Mouse (Mus musculus): Measurements from ENCODE around the gene Hbb-bh1. TPM values are rescaled to one million over a fixed set of nuclear protein-coding genes. Genes with fewer than 3 reads are reported as not detected.

Gene Hbb-bh1
- polyA plus RNA-seq (2016; fragmentation: Nextera tagmentation; extraction: Ambion mirVana): 537 and 696 TPM in 2 replicates

DNA sequence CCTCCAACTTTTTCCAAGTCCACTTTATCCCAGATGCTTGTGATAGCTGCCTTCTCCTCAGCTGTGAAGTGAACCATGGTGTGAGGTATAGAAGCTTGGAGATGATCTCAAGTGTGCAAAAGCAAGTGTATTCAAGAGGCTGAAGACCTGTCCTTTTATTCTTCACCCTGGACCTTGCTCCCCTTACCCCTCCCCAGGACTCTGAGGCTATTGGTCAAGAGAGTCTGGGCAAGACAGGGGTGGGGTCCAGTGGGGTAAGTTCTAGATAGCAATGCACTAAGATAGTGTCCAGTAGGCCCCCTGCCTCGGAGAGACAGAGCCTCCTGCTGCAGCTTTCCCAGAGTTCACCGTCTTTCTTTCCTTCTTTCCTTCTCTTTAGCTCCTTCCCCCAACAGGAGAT is at the start of gene Hbb-bh1:
Gene Hbb-bh1 (minus strand): TSS at position 131 of the 400 bp plus-strand sequence.
- 69% methylated on average over 2 of the region's 2 CpGs for WGBS
- H3K27me3 ChIP-seq: no peaks in the 10 kb centered on the region
- H3K4me3 ChIP-seq: no peak within 1 kb of the TSS
- no peaks in the 10 kb centered on the region for H3K9me3 ChIP-seq
- H3K27ac ChIP-seq: no peak within 1 kb of the TSS
- H3K9ac ChIP-seq: no peak within 1 kb of the TSS
- no peaks in the 10 kb centered on the region for H3K4me1 ChIP-seq
- no peaks in the 10 kb centered on the region for H3K36me3 ChIP-seq
- no peak within 1 kb of the TSS for H3K4me2 ChIP-seq (replicated peaks)
- no peak for ATAC-seq (ENCODE audit: insufficient number of reproducible peaks, insufficient read depth, low FRiP score, low TSS enrichment)

DNA sequence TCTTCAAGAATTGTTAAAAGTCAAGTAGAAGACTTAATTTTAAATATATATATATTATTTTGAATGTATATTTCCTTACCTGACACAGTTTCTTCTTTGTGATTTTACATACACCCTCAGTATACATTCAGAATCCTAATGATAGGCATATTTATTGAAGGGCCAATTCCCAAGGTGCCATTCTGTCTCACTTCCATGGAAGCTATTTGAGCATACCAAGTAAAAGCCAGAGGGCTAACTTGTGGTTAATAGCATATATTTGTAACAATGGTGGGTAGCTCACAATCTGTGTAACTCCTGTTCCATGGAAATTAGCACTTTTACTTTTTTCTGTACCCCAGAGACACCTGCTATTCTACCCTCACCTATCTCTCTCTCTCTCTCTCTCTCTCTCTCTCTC is 43.2 kb upstream of the Hbb-bh1 start, which contains the start of gene Olfr66:
Gene Olfr66 (minus strand): TSS at position 101 of the 400 bp plus-strand sequence.
- no peak for ATAC-seq (ENCODE audit: insufficient number of reproducible peaks, insufficient read depth, low FRiP score, low TSS enrichment)
- Histone ChIP-seq H3K9ac (no peak within 1 kb of the TSS), H3K4me3 (no peak within 1 kb of the TSS), H3K9me3 (no peaks in the 10 kb centered on the region), H3K27me3 (no peaks in the 10 kb centered on the region), H3K4me2 (replicated peaks) (no peak within 1 kb of the TSS), H3K27ac (no peak within 1 kb of the TSS), H3K36me3 (no peaks in the 10 kb centered on the region), H3K4me1 (no peaks in the 10 kb centered on the region)

- no peak overlapping the region for H3K4me3 ChIP-seq
- no peaks in the 10 kb centered on the region for H3K9me3 ChIP-seq
- H3K4me1 ChIP-seq: no peaks in the 10 kb centered on the region
- ATAC-seq (ENCODE audit: insufficient number of reproducible peaks, insufficient read depth, low FRiP score, low TSS enrichment): no peak
- no peaks in the 10 kb centered on the region for H3K27me3 ChIP-seq
- H3K36me3 ChIP-seq: no peaks in the 10 kb centered on the region
- H3K9ac ChIP-seq: no peak overlapping the region
- 84% methylated on average over 2 of the region's 2 CpGs for WGBS
- no peak overlapping the region for H3K4me2 ChIP-seq (replicated peaks)
- H3K27ac ChIP-seq: no peak overlapping the region
Observed at GRCm38 (mm10) chr7:103877093-103877492, 34.1 kb upstream of the Hbb-bh1 start.

- Histone ChIP-seq H3K36me3 (no peaks in the 10 kb centered on the region), H3K4me1 (no peaks in the 10 kb centered on the region), H3K9me3 (no peaks in the 10 kb centered on the region), H3K9ac (no peak overlapping the region), H3K4me3 (no peak overlapping the region), H3K4me2 (replicated peaks) (no peak overlapping the region), H3K27me3 (no peaks in the 10 kb centered on the region), H3K27ac (no peak overlapping the region)
- no peak for ATAC-seq (ENCODE audit: insufficient number of reproducible peaks, insufficient read depth, low FRiP score, low TSS enrichment)
- WGBS: 46% methylated on average over 5 of the region's 5 CpGs
Observed at GRCm38 (mm10) chr7:103874451-103874850, 31.5 kb upstream of the Hbb-bh1 start.

GRCm38 (mm10) chr7:103873064-103873463 is 30.1 kb upstream of the Hbb-bh1 start:
- no peaks in the 10 kb centered on the region for H3K9me3 ChIP-seq
- H3K36me3 ChIP-seq: no peaks in the 10 kb centered on the region
- no peak overlapping the region for H3K27ac ChIP-seq
- no peak overlapping the region for H3K4me3 ChIP-seq
- no peak for ATAC-seq (ENCODE audit: insufficient number of reproducible peaks, insufficient read depth, low FRiP score, low TSS enrichment)
- H3K27me3 ChIP-seq: no peaks in the 10 kb centered on the region
- no peaks in the 10 kb centered on the region for H3K4me1 ChIP-seq
- no peak overlapping the region for H3K4me2 ChIP-seq (replicated peaks)
- no peak overlapping the region for H3K9ac ChIP-seq
- WGBS: 3% methylated on average over 1 of the region's 1 CpGs

DNA sequence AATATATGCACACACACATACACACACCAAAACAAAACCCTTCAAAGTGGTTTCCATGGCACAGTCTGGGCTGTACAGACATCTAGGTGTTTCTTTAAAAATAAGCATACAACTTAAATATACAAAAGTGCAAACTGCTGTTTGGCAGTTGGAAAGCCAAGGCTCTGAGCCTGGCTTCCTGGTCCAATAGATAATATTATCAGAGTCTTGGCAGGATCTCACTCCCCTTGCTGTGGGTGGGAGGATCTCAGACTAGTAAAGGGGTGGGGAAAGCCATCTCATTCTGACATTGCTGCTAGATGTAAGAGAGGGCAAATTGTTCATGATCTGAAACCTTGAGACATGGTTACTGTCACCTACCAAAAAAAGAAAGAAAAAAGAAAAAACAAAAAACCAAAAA is 27.7 kb upstream of the Hbb-bh1 start:
- Histone ChIP-seq H3K4me1 (no peaks in the 10 kb centered on the region), H3K4me2 (replicated peaks) (no peak overlapping the region), H3K4me3 (no peak overlapping the region), H3K27ac (no peak overlapping the region), H3K9me3 (no peaks in the 10 kb centered on the region), H3K36me3 (no peaks in the 10 kb centered on the region), H3K9ac (no peak overlapping the region), H3K27me3 (no peaks in the 10 kb centered on the region)
- no peak for ATAC-seq (ENCODE audit: insufficient number of reproducible peaks, insufficient read depth, low FRiP score, low TSS enrichment)

DNA sequence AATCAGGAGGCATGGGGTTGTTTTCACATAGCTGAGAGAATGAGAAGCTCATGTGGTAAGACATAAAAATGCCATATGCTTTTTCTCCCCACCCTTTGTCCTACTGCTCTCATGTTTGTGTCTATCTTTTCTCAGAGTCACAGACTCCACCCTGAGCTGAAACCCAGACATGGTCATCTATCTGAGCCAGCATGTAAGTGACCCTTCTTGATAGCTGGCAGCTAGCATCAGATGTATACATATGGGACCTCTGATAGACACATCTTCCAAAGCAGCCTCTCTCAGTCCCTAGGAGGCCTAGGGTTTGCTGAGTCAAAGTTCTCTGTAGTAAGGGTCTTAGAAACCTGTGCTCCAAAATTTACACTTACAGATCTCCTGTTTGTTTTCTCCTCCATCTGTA is 22.8 kb upstream of the Hbb-bh1 start:
- H3K27ac ChIP-seq: no peak overlapping the region
- no peaks in the 10 kb centered on the region for H3K36me3 ChIP-seq
- ATAC-seq (ENCODE audit: insufficient number of reproducible peaks, insufficient read depth, low FRiP score, low TSS enrichment): no peak
- no peaks in the 10 kb centered on the region for H3K27me3 ChIP-seq
- no peak overlapping the region for H3K4me2 ChIP-seq (replicated peaks)
- no peak overlapping the region for H3K4me3 ChIP-seq
- no peaks in the 10 kb centered on the region for H3K4me1 ChIP-seq
- H3K9me3 ChIP-seq: no peaks in the 10 kb centered on the region
- no peak overlapping the region for H3K9ac ChIP-seq

- H3K27ac ChIP-seq: no peak overlapping the region
- no peaks in the 10 kb centered on the region for H3K9me3 ChIP-seq
- no peak overlapping the region for H3K4me2 ChIP-seq (replicated peaks)
- no peaks in the 10 kb centered on the region for H3K36me3 ChIP-seq
- 80% methylated on average over 3 of the region's 3 CpGs for WGBS
- no peak for ATAC-seq (ENCODE audit: insufficient number of reproducible peaks, insufficient read depth, low FRiP score, low TSS enrichment)
- no peak overlapping the region for H3K9ac ChIP-seq
- H3K4me3 ChIP-seq: no peak overlapping the region
- H3K4me1 ChIP-seq: no peaks in the 10 kb centered on the region
- no peaks in the 10 kb centered on the region for H3K27me3 ChIP-seq
Observed at GRCm38 (mm10) chr7:103861531-103861930, 18.6 kb upstream of the Hbb-bh1 start.

DNA sequence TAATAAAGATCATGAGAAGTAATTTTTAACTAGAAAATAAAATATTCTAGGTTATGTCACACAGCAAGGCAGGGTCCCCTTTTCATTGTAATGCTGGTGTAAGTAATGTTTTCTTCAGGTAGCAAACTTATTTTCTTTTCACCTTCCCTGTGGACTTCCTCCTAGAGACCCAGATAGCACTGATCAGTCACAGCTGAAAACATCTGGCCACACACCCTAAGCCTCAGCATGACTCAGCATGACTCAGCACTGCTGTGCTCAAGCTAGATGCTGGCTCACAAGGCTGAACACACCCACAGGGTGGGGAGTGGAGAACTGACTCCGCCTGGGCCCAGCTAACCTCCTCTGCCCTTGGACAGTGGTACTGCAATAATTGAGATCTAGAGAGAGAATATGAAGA is 17.9 kb upstream of the Hbb-bh1 start:
- ATAC-seq (ENCODE audit: insufficient number of reproducible peaks, insufficient read depth, low FRiP score, low TSS enrichment): 0 out of 2 replicates have a peak, but pooled peaks have one; percentile 22
- 58% methylated on average over 1 of the region's 1 CpGs for WGBS
- no peak overlapping the region for H3K4me2 ChIP-seq (replicated peaks)
- no peak overlapping the region for H3K4me3 ChIP-seq
- no peak overlapping the region for H3K27ac ChIP-seq
- H3K9ac ChIP-seq: no peak overlapping the region
- H3K9me3 ChIP-seq: no peaks in the 10 kb centered on the region
- H3K36me3 ChIP-seq: no peaks in the 10 kb centered on the region
- no peaks in the 10 kb centered on the region for H3K27me3 ChIP-seq
- H3K4me1 ChIP-seq: no peaks in the 10 kb centered on the region

DNA sequence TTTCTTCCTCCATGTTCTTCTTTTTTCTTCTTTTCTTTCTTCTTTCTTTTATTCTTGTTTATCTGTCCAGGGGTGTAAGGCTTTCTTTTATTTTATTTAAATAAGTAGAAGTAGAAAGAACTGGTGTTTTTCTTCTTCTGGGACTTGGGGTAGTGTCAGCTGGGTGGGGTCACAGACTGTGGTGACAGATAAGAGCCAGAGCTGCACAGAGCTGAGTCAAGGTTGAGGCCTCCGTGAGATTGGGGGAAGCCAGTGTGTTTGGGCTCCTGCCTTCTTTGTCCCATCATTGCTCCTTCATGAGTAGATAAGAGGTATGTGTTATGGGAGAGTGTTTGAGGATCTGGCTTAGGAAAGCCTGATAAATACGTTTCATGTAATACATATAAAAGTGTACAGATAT is 16.1 kb upstream of the Hbb-bh1 start:
- no peaks in the 10 kb centered on the region for H3K9me3 ChIP-seq
- 61% methylated on average over 2 of the region's 2 CpGs for WGBS
- H3K9ac ChIP-seq: no peak overlapping the region
- no peaks in the 10 kb centered on the region for H3K36me3 ChIP-seq
- H3K4me2 ChIP-seq (replicated peaks): no peak overlapping the region
- no peaks in the 10 kb centered on the region for H3K27me3 ChIP-seq
- no peak overlapping the region for H3K4me3 ChIP-seq
- H3K4me1 ChIP-seq: no peaks in the 10 kb centered on the region
- no peak overlapping the region for H3K27ac ChIP-seq
- no peak for ATAC-seq (ENCODE audit: insufficient number of reproducible peaks, insufficient read depth, low FRiP score, low TSS enrichment)

GRCm38 (mm10) chr7:103854669-103855068 is 11.7 kb upstream of the Hbb-bh1 start:
- no peaks in the 10 kb centered on the region for H3K36me3 ChIP-seq
- ATAC-seq (ENCODE audit: insufficient number of reproducible peaks, insufficient read depth, low FRiP score, low TSS enrichment): no peak
- H3K9ac ChIP-seq: no peak overlapping the region
- H3K27me3 ChIP-seq: no peaks in the 10 kb centered on the region
- no peaks in the 10 kb centered on the region for H3K4me1 ChIP-seq
- no peak overlapping the region for H3K27ac ChIP-seq
- 78% methylated on average over 1 of the region's 1 CpGs for WGBS
- no peak overlapping the region for H3K4me2 ChIP-seq (replicated peaks)
- no peaks in the 10 kb centered on the region for H3K9me3 ChIP-seq
- no peak overlapping the region for H3K4me3 ChIP-seq

- Histone ChIP-seq H3K4me2 (replicated peaks) (no peak within 1 kb of the TSS), H3K4me3 (no peak within 1 kb of the TSS), H3K9me3 (no peaks in the 10 kb centered on the region), H3K4me1 (no peaks in the 10 kb centered on the region), H3K27me3 (no peaks in the 10 kb centered on the region), H3K27ac (no peak within 1 kb of the TSS), H3K9ac (no peak within 1 kb of the TSS), H3K36me3 (no peaks in the 10 kb centered on the region)
- 0 out of 2 replicates have a peak, but pooled peaks have one; percentile 28 for ATAC-seq (ENCODE audit: insufficient number of reproducible peaks, insufficient read depth, low FRiP score, low TSS enrichment)
- 58% methylated on average over 2 of the region's 2 CpGs for WGBS
Observed at GRCm38 (mm10) chr7:103853090-103853489, 10.1 kb upstream of the Hbb-bh1 start, which contains the start of gene Hbb-y. Gene Hbb-y, minus strand, starts transcription at chr7:103853216.

Measured in embryonic facial prominence, embryonic 12.5 days (tissue).